Mouse (Mus musculus) urinary bladder, postnatal 14 days (tissue): Measurements from ENCODE around the gene Tspan12.
"Not testable (repeated sequence)": the region's sequence is repeated elsewhere in the genome, so short reads cannot be mapped to it uniquely, and the experiment has no call there.

Experiments used
- DNase-seq: peaks from one replicate; pipeline ENCODE4 v3.0.0; 2021; ENCODE audit warnings: low spot score

Gene Tspan12

DNA sequence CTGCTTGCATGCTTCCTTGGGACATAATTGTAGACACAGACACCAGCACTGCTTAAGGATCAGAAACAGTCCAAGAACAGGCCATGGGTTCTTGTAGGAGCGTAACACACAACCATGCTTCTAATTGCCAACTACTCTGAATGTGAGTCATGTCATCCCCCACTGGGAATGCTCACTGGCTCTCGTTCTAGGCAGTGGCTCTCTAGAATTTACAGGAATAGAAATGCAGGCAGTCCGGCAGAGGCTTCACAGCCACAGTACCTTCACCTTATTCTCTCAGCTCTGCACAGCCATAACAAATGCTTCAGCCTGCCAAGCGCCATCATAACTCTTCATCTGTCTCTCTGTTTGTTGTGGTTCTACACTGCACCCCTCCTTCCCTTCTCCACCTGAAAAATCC is 23.9 kb downstream of the Tspan12 start:
- no peak for DNase-seq

DNA sequence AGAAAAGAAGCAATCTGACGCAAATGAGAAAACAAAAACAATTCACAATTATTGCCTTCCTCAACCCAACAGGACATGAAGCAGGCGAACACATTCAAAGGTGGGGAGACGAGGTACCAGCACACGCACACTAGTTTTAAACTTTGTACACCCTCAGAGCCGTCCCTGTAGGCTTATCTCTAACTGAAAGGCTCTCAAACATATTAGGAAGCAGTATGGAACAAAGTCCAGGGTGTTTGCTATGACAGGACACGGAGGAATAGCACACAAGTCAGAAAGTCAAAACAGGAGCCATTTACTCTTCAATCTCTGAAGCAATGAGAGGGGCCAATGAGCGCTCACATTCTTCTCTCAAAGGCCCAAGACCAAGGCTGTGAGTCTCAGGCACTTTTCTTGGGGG is 24.3 kb downstream of the Tspan12 start:
- no peak for DNase-seq

DNA sequence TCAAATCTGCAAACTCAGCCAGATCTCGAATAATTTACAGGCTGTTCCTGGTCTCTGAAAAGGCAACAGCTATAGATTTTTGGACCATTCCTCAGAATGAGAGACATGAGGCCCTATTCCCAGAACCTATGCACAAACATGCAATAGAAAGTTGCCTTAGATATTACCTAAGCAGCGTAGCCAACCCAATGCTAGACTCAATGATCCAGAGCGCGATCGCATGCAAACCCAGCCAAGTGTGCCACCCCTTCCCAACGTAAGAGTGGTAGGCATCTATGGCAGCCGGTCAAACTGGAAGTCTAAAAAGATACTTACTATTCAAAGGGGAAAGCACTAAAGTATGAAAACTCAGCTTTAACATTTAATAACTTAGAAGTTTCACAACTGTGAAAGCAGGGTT is 28.6 kb downstream of the Tspan12 start:
- DNase-seq, result no peak

DNA sequence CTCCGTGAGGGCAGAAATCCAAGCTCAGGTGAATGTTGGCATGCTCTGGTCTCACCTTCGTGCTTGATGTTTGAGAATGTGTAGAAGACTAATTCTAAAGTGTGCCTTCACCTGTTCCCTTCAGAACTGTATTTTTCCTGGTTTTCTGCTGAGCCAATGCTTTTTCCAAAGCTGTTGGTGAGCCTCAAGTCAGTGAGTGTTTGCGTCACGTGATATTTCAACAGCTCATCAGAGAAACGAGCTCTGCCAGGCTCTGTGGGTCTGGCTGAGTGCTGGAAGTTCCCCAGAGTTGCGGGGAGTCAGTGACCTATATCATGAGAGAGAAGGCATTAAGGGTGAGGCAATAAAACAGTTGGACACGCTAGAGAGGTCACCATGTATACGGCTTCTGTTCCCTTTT is 29.0 kb downstream of the Tspan12 start:
- DNase-seq, result no peak

DNA sequence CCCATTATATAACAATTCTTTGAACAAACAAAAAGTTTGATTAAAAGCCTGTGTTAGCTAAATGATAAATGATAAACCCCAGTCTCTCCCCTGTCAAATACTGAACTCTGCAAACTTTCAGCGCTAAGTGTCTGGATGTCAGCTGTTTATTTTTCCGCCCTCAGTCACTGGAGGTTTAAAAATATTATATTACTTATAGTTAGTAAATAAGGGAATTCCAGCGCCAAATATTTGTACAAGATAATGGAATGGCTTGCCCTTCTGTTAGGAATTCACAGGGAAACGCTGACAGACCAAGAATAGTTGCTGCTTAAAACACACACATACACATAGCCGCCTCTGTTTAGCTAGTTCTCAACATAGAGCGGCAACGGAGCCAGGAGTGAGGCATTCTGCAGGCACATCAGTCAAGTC is 29.6 kb downstream of the Tspan12 start:
- no peak for DNase-seq

DNA sequence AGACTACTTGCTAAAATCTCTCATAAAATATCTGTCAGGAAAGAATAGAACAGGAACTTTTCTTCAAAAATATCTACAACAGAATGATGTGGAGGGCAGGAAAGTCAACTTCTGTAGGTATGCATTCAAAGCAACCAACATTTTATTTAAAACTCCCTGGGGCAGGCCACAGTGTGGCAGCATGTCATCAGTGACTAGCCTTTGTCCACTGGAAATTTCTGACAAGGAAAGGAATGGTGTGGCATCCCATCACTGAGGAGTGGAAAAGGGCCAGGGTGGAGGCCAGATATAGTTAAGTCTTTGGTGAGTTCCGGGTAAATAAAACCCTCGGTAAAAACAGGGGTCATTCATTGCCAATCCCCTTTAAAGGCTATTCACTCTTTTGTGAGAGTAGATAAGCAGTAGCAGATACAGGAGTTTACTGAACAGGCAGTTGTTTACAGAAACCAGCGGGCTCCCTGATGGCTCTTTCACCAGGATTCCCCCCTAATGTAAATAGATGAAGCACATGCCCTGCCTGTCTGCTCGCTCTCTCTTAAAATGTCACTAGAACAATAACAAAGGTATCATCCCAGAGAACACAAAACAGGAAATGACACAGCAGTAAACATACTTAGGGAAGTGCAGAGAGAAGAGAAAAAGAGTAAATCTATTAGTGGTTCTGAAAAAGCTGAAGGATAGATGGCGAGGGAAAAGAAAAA is 34.1 kb downstream of the Tspan12 start:
- DNase-seq, result no peak

DNA sequence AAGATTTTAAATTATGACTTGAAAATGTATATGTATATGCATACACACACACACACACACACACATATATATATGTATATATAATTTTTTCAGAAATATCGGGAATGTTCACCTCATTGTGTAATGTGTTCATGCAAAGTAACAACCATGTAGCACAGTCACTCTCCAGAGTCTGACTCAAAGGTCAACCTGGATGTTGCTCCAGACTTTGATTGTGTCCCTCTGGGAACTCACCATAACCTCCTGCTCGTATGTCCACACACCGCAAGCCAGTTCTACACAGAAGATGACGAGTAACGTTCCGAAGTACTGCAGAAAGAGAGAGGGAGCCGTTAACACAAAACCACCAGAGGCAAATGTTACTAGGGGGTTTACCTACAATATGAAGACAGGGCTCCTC is 46.3 kb downstream of the Tspan12 start:
- DNase-seq, result no peak

DNA sequence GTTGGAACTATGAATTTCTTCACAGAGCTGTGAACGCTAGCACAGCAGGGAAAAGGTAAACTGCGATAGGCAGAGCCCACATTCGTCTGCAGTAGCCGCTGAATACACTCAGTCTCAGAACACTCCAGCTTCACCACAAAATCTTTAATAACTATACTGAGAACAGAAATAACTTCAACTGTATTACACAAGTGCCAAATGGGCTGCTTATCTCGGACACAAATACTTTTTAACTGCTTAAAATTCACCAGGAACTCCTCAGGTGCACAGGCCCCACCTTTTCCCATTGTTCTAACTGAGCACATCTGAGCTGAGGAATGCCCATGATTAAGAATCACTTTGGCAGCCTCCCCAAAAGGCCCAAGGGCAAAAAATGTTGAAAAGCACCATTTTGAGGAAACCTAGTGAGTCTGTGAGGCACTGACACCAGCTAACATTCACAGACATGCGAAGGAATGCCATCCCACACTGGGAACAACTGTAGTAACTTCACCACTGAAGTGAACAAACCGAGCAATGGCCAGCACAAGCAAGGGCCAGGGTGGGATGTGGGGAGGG is 47.2 kb downstream of the Tspan12 start:
- DNase-seq, result no peak

DNA sequence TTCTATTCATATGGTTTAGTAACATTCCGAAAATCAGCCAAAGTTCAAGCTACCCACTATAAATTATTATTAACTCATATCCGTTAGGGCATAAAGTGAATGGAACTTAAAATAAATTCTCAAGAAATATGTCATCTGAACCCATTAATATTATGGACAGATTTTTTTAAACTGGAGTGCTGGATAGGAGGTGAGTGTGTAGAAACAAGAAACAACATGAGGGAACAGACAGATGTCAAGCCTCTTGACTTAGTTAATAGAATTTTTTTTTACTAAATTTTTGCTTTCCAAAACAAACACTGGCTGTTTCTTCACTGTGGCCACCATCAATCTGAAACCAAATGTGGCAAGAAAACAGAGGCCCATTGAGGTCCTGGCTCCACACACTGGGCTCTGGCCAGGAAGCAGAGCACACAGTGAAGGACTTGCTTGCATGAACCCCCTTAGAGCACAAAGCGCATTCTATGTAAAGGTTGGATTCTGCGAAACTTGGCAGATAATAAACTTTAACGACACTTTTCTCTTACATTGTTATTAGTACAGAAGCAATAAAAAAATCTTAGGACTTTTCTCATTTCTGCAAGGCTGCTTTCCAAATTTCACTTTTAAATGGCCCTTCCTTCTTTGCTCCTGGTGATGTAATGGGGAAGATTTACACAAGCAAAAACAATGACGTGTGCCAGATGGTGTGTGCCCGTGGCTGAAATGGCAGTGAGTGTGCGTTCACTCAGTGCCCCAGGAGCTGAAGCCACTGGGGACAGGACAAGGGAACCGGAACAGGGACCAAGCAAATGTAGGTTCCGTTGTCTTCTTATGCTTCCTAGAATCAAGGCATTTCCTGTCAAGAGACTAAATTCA is 48.6 kb downstream of the Tspan12 start:
- DNase-seq, result no peak

DNA sequence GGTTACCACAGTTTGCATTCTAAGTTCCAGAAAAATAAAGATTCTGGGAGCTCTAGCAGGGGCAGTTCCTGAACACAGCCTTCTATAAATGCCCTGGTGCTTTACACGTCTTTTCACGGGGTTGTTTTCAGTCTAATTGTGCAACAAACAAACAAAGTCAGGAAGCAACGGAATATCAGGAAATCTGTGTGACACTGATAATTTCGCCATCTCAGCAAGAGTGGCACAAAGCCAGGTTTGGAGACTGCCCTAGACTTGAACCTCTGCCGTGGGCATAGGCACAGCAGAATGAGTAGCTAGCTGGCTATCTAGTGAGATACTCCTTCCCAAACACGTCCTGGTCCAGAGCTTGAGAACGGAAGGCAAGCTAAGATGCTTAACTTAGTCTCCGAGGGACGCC is 53.7 kb downstream of the Tspan12 start:
- no peak for DNase-seq

DNA sequence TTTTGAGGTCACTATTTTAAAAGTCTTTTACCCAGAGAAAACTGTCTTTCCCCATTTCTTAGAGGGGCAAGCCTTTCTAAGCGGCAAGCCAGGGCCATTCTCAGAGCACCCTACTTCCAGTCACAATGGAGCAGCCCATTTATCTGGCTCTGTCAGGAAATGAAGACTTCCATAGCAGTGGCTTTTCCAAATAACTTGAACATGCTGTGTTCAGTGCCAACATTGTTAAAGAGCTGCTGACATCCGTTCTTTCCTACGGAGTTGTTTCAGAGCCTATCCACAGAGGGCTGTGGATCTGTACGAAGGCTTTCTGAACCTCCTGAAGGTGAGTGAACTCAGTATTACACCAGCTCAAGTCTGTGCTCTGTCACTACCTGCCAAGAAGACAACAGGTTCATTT is 55.2 kb downstream of the Tspan12 start:
- DNase-seq, result no peak

DNA sequence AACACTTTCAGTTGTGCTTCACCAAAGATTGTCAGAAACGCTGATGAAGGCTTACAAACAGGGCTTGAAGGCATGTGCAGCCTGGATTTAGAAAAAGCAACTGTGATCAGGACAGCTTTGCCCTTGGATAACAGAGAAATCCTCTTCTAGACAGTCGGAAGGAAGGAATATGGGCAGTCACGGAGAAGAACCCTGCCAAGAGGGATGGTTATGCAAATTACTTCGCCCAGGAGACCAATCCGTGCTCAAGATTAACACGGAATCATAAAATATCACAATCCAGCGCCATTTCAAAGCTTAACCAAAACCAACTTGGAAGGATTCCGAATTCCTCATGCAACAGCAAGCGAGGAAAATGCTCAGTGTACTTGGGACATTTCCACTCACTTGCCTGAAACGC is 55.9 kb downstream of the Tspan12 start:
- no peak for DNase-seq

DNA sequence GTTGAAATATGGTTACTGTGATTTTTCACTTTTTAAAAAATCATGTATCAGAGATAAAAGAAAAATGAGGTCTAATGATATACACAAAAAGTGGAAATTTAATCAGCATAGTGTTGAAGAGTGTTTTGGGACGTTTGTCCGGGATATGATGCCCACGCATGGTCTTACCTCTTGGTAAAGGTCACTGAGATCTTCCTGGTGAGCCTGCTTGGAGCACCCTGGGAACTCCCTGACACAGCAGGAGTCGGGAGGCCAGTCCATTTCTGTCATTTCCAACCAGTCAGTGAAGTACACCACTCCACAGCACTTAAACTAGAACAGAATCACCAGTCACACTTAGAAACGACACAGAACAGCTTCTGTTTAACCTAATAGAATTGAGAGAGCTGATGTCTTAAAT is 56.9 kb downstream of the Tspan12 start:
- no peak for DNase-seq

DNA sequence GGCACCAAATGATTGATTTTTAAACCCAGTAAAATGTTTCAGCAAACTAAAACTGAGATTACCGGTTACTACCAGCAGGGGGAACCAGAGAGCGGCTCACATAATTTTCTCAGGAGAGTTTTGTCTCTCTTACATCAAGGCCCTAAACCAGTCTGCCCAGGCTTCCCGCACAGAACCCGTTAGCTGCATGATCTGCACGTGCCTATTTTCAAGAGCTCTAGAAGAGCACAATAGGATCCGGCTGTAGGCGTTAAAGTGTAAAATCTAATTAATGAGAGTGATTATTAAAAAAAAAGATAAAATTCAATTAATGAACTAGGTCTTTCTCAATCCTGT is 57.3 kb downstream of the Tspan12 start:
- DNase-seq, result peak; percentile 64

DNA sequence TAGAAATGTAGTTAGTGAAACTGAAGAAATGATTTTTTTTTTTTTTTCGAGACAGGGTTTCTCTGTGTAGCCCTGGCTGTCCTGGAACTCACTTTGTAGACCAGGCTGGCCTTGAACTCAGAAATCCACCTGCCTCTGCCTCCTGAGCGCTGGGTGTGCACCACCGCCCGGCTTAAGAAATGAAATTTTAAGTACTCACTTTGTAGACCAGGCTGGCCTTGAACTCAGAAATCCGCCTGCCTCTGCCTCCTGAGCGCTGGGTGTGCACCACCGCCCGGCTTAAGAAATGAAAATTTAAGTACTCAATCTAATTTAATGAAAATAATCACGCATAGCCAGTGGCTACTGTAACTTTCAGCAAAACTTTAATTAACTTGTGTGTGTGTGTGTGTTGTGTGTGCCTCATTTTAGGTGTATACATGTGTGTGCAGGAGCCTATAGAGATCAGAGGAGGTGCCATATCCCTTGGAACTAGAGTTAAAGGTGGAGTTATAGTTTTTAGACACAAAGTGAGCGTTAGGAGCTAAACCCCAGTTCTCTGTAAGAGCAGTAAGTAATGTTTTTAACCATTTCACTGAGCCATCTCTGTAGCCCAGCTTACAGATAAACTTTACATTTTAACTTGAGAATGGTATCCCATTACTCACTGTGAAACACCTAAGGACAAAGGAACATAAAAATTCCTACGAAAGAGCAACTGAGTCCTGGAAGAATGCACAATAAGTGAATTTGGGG is 57.8 kb downstream of the Tspan12 start:
- no peak for DNase-seq

DNA sequence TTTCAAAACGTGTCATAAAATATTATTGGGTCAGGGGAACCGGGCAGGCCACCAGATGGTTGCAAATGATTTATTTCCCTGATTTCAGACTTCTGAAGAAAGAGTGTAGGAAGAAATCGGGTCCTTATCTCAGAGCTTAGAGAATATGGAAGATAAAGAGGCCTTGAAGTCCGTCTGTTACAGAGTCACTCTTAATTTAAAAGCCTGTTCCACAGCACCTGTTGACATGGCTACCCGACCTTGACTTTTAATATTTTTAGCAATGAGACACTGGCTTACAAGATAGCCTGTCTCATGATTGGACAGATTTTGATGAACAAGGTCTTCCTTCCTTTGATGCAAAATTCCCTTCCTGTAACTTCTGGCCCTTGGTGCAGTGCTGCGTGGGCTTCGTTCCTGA is 61.0 kb downstream of the Tspan12 start:
- no peak for DNase-seq

DNA sequence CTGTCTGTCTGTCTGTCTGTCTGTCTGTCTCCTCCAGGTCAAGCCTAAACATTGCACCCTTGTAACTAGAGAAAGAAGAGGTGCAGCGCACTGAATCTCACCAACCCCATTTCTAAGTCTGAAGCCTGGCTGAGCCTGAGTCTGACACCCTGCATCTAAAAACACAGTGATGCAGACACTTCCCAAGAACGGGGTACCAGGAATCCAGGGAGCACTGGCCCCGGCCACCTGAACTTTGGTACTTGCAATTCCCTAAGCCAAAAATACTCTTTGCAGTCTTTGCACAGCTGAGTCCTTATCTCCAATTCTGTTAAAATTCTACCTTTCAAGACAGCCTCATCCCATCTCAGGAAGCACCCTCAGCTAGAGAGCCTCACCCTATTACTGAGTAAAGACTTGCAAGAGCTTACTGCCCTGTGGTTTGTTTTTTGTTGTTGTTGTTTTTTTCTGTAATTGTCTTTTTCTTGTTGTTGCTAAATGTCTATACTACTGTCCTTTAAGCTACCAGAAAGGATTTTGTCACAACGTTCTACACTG is 61.7 kb downstream of the Tspan12 start:
- DNase-seq, result no peak

DNA sequence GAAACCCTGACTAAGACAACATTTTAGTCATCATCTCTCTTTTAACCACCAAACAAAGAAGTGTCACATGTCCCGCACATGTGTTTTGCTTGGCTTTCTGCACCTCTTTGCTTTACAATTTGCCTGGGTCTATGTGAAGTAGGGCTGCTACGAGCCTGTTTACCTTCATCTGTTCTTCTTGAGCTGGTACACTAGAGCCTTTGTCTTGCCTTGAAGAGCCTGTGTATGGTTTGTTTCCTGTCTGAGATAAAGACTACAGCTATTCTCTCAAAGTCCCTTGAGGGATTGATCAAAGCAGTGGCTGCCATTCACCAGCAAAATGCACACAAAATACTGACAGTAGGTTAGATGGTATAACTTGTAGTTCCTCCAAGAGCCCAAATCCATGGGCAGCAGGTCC is 62.3 kb downstream of the Tspan12 start:
- no peak for DNase-seq

DNA sequence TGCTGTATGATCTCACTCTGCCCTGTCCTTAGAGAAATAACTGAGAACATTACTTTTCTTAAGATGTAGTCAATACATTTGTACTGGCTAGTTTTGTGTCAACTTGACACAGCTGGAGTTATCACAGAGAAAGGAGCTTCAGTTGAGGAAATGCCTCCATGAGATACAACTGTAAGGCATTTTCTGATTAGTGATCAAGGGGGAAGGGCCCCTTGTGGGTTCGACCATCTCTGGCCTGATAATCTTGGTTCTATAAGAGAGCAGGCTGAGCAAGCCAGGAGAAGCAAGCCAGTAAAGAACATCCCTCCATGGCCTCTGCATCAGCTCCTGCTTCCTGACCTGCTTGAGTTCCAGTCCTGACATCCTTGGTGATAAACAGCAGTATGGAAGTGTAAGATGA is 62.7 kb downstream of the Tspan12 start:
- DNase-seq, result not testable (repeated sequence)

DNA sequence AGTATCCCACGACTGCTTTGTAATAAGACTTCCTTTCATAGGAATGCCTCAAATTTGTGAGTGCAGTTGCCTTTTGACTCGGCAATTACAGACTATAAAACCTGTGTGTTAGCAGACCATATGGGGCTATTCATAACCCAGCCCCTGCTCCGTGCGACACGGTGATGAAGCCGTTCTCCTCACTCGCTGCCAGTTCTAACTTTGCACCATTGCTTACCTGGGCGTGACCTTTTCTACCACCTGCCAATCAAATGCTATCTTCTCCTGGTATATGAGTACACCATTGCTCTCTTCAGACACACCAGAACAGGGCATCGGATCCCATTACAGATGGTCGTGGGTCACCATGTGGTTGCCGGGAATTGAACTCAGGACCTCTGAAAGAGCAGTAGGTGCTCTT is 64.6 kb downstream of the Tspan12 start:
- DNase-seq, result no peak

DNA sequence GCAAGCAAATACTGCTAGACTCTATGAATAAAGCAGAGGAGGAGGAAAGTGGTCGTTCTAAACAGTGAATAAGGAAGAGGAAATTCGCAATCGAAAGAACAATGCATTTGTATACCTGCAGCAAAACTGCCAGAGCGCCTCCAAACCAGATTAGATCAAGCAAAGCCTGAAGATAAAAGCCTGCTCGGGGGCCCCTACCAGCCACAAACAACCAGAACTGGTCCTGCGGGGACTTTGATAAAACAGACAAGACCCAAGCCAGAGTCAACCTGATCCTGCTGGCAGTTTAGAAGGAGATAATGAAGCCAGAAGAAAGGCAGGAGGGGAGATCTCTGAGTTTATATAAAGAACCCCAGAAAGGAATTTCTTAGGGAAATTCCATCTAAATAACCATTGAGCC is 65.0 kb downstream of the Tspan12 start:
- peak; percentile 26 for DNase-seq

DNA sequence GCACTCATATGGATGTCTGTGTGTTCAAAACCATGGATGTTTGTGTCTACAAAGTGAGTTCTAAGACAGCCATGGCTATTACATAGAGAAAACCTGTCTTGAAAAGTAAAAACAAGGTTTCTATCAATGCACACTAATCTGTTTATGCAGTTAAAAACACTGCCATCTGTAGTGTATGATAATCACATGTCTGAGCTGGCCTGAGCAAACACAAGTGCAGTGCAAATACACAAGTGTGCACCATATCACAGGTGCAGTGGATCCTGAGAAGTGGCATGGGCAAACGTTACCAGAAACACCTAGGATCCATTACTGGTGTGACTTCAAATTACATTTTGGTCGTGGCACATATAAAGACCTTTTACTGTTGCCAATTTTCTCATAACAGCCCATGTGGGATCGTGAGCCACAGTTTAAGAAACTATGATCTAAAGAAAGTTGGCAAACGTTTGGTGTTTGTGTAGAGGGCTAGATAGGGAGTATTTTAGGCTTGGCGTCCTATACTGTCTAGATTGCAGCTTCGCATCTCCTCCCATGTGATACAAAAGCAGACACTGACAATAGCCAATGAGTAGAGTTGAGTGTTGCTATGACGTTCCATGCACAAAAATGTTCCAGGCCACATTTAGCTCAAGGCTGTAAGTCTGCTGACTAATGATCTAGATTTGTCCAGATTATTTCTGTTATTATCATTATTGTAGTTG is 78.0 kb downstream of the Tspan12 start:
- DNase-seq, result no peak
